Comparison of ENCODE assay signal across 17 mouse cellular contexts in the genomic region with DNA sequence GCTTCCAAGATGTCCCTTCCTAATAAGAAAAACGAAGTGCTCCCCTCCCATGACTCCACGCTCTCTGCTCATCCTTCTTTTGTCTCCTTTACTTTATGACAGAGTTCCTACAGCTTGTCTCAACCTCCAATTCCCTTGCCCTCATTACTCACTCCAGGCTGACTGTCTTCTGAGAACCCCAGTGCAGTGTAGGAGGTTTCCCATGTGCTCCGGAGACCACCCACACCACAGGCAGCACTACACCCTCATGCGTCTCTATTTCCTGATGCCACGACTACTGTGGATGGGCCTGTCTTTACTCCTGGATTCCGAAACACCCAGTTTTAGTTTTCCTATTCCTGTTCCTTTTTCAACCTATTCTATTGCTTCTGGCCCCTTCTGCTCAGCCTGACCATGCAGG.
DNase-seq lines count a peak whose midpoint lies in the region; ATAC-seq lines count a peak whose summit lies in the region.
"Had no signal": no experiment of that assay in that cellular context is flagged by ENCODE, and none has a peak within 500 bp of the region (broad histone marks: within the 10 kb centered on the region; RNA-seq: fewer than 3 reads in every experiment).

No protein-coding gene starts in this region.

- intact Hi-C loops in left cerebral cortex, postnatal 10 days (cut with DNase I), result no loop called here
- intact Hi-C loops in left cerebral cortex, postnatal 36 days (cut with DNase I), result no loop called here
- intact Hi-C loops in heart, postnatal 14 days (cut with DNase I), result no loop called here

- DNase-seq in frontal cortex, postnatal 10 days (ENCODE audit: low spot score in 2 of 2), result no peak
- peak; percentile 44 to 59 for DNase-seq in left cerebral cortex, adult 18-20 months (ENCODE audit: low spot score in 2 of 2)
- no peak for DNase-seq in left cerebral cortex, postnatal 10 days (ENCODE audit: extremely low spot score in 1 of 2, low spot score in 2 of 2)
- DNase-seq in right cerebral cortex, adult 18-20 months, result peak; percentile 77
- no peak for DNase-seq in right cerebral cortex, postnatal 10 days (ENCODE audit: low spot score in 2 of 2)
- DNase-seq in left cerebral cortex, postnatal 36 days (ENCODE audit: low spot score in 2 of 2), result peak; percentile 50 to 54
- no peak for DNase-seq in heart, postnatal 14 days
- DNase-seq: adrenal gland, postnatal 10 days; B cell, adult 2 months; cerebellum, adult 18-20 months; cerebellum, adult 9-11 months; cerebellum, postnatal 36 days; gastrocnemius, postnatal 14 days; heart, adult 2 months had no signal

- ATAC-seq in frontal cortex, adult (ENCODE audit: low TSS enrichment), result peak; percentile 79
- ATAC-seq: CD4-positive, CD25-positive, alpha-beta regulatory T cell, adult 4 months; forebrain, embryonic 16.5 days had no signal

Comparison
In these comparisons a context has a peak if more than half of its experiments do, and no peak if none do; other contexts are left out.
1. DNase-seq: peak in left cerebral cortex, adult 18-20 months (2 of 2), right cerebral cortex, adult 18-20 months (single experiment) and left cerebral cortex, postnatal 36 days (2 of 2); none in frontal cortex, postnatal 10 days (0 of 2), left cerebral cortex, postnatal 10 days (0 of 2), right cerebral cortex, postnatal 10 days (0 of 2) and heart, postnatal 14 days (0 of 2).